Mouse (Mus musculus) R1 (cell line): Measurements from ENCODE around the gene Pde1a.

ENCODE experiments used
- DNase-seq: peaks from one replicate; pipeline ENCODE4 v3.0.0-alpha.2; 2018; ENCODE audit warnings: low read depth, low spot score

The Pde1a gene

DNA sequence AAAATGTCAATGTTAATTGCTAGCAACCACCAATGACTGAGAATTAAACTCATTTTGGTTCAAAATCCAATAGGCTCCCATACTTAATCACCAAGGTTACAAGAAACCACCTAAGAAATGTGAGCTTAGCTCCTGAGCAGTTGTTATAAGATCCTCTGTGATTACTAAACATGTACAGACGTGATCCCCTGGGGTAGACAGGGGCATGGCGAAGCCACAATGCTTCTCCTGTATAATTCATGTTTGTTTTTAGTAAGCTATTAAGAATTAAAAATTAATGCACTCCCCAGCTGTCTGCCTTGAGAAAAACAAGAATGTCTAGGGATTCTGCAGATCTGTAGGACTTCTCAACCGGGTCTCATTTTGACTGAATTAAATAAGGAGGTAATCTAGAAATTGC, 309.7 kb downstream of the Pde1a start:
- no peak for DNase-seq

GRCm38 (mm10) chr2:79815708-79816484, 313.4 kb downstream of the Pde1a start:
- DNase-seq, result no peak

DNA sequence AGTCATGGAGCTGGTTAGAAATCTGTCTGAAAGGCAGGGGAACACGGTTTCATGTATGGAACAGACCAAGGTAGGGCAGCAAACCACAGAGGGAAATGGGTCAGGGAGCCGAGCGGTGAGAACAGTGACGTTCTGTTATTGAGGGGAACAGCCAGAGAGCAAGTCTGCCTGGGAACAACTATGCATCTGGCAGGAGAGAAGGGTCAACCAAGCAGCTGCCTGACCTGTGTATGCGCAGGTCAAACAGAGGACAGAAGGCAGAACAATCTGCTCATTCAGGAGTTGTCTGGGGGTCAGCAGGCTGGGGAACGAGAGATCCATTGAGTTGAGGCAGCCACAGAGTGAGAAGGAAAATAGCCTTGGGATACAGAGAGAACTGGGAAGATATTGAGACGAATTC, 330.6 kb downstream of the Pde1a start:
- DNase-seq, result no peak

DNA sequence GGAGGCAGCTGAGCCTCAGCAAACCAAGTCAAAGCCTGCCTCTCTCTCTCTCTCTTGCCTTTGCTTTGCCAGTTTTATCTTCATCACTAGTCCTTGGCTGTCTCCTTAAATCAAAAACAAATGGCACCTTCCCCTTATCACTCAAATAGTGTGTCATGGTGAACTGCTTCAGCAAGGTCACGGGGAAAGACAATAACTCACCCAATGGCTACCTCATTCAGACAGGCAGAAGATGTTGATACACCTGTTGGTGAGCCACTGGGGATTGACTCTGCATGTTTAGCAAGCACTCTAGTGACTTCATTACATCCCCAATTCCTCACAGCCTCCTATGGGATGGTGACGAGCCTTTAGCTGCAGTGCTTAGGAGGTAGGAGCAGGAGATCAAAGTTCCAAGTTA, 331.8 kb downstream of the Pde1a start:
- no peak for DNase-seq

GRCm38 (mm10) chr2:79793186-79793585, 336.1 kb downstream of the Pde1a start:
- DNase-seq, result no peak

DNA sequence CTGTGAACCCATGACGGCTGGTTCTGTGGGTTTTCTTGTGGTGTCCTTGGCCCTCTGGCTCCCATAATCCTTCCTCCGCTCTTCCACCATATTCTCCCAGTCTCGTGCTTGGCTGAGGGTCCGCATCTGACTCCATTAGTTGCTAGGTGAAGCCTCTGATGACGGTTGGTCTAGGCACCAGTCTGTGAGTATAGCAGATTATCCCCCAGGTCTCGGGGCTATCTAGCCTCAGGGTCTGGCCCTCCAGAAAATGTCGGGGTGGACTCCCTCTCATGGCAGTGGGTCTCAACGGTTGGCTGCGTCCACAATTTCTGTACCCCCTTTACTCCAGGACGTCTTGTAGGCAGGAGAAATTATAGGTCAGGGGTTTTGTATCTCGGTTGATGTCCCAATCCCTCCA, 342.8 kb downstream of the Pde1a start:
- no peak for DNase-seq

DNA sequence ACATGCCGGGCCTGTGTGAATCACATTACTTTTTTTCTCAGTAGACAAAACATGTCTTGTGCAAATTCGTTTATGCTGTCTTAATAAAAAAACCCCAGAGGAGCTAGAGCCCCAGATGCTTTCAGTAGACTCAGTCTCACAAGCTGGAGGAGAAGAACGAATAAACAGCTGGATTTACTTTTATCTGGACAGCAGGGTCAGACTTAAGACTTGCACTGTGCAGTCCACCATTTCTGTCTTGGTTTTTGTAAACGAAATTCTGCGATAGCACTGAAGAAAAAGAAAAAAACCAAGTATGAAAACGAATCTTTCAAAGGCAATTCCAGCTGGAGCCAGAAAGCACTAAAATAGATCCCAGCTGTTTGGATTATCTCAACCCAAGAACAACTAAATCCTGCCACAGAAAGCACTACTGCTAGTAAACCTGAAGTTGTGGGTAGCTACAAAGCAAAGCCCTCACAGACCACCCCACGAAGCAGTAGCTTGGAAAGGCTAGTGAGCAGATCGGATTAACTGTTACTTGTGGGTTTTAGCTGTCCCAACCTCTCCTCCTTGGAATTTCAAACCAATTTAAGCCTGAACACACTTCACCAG, 343.6 kb downstream of the Pde1a start:
- no peak for DNase-seq
